Mouse (Mus musculus) cortical plate, adult 2 months (tissue): Measurements from ENCODE around the gene Whamm.

Experiments used
- CTCF ChIP-seq: fragments of 200-500 bp; IDR thresholded peaks from 2 replicates; pipeline ENCODE4 v1.5.1; 2011; ENCODE audit warnings: mild to moderate bottlenecking, control low read depth, low read length; ENCODE audit not compliant: insufficient read depth; ENCODE audit errors: extremely low read depth
- POLR2A ChIP-seq: fragments of 200-500 bp; IDR thresholded peaks from 2 replicates; pipeline ENCODE4 v1.6.1; 2011; ENCODE audit warnings: mild to moderate bottlenecking, low read length, control low read depth; ENCODE audit not compliant: insufficient read depth; ENCODE audit errors: extremely low read depth

- TF ChIP-seq POLR2A (no peak), CTCF (0 out of 2 replicates have a peak, but pooled peaks have one; percentile 23)
These were observed 55.4 kb downstream of the Whamm start for GRCm38 (mm10) chr7:81626460-81626859.
